Mouse (Mus musculus) adrenal gland, adult (tissue): ENCODE data around the gene Efcab5.
A peak's percentile ranks its signal among the peaks of the same experiment; 100 is the strongest.
"Not testable (repeated sequence)": the region's sequence is repeated elsewhere in the genome, so short reads cannot be mapped to it uniquely, and the experiment has no call there.

Source experiments
- DNase-seq, 2 experiments: peaks; one replicate each; pipeline ENCODE4 v3.0.0; 2022 to 2023; ENCODE audit warnings: low spot score in 1 of 2; ENCODE audit not compliant: inconsistent age in 2 of 2

Gene Efcab5

GRCm38 (mm10) chr11:77180886-77181285, 7.9 kb downstream of the Efcab5 start:
- no peak for DNase-seq

GRCm38 (mm10) chr11:77179771-77180170, 9.0 kb downstream of the Efcab5 start:
- DNase-seq = no peak

GRCm38 (mm10) chr11:77174531-77174930, 14.2 kb downstream of the Efcab5 start:
- DNase-seq = no peak

DNA sequence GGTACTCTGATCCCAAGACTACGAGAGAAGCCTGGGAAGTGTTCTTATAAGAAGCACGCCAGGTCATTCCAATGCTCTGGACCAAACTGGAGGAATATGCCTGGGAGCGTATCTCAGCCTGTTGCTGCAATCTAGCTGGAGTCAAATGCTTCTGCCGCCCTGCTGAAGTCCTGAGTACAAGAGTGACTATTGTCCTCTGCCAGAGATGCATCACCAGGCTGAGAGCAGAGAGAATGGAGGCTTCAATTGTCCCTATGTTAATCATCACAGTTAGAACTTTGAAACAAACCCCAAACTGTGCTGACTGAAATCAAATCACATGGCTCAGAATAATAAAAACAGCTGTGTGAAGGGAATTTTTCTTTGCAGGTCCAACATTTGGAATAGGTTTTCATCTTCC, 15.0 kb downstream of the Efcab5 start:
- no peak for DNase-seq

DNA sequence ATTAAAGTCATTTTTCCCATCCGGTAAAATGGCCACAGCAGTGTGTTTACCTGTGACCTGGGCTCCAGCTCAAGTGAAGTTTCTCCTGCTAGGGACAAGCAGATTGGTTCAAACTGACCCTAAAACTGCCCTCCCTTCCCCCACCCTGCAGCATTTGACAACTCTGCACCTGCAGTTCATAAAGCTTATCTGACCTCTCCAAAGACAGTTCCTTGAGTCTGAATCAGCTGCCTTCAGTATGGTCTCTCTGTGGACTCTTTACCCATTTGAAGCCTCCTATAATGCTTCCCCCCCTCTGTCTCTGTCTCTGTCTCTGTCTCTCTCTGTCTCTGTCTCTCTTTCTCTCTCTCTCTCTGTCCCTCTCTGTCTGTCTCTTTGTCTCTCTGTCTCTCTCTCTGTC, 28.0 kb downstream of the Efcab5 start:
- DNase-seq = no peak

- DNase-seq = no peak
Observed at GRCm38 (mm10) chr11:77160341-77160740, 28.4 kb downstream of the Efcab5 start.

DNA sequence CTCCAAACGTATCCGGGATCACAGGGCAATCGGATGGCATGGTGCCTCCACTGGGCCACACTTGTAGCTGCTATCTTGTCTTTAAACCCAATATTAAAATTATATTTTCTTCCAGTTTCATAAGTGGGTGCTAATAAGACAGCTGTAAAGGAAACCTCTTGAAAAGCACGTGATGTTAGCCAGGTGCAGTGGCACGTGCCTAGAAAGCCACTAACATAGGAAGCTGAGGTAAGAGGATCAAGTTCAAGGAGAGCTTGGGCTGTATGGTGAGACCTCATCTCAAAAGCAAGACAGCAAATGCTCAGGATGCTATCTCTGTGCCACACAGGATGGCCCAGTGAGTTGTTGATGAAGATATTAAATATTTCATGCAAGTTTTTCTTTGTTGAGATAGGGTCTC, 34.6 kb downstream of the Efcab5 start:
- no peak for DNase-seq

DNA sequence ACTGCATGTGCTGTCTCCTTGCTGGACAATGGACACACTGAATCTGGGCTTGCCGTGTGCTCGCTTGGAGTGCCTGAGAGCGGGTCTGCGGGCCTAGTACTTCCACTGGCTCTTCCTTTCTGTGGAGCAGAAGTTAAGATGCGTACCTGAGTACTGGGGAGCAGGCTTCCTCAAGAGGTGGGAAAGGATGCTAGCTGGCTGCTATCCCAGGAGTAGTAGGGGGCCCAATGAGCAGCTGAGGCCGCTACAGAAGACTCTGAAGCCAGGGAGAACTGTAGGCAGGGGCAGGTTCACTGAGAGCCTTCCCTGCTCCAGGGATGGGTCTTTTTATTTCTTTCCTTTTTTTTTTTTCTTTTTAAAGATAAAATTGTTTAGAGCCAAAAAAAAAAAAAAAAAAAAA, 38.0 kb downstream of the Efcab5 start:
- no peak for DNase-seq

DNA sequence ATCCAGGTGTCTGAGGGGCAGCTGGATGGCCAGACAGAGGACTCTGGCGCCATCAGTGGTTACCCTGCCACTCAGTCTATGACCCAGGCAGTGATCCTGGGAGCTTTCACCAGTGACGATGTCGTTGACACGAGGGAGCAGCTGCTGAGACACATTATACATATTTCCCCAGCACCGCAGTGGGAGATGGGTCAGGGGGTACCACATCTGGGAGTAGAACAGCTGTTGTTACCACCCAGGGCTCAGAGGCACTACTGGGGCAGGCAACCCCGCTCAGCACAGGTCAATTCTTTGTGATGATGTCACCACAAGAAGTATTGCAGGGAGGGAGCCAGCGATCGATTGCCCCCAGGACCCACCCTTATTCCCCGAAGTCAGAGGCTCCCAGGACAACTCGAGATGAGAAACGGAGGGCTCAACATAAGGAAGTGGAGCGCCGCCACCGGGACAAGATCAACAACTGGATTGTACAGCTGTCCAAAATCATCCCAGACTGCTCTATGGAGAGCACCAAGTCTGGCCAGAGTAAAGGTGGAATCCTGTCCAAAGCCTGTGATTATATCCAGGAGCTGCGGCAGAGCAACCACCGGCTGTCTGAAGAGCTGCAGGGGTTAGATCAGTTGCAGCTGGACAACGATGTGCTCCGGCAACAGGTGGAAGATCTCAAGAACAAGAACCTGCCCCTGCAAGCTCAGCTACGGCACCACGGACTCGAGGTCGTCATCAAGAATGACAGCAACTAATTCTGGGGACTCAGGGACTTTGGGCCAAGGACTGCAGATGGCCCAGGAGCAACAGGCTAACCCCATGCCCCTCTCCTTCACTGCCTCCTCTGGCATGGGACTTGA, 38.8 kb downstream of the Efcab5 start:
- not testable (repeated sequence) for DNase-seq

GRCm38 (mm10) chr11:77148774-77149173, 40.0 kb downstream of the Efcab5 start:
- no peak for DNase-seq

- DNase-seq = no peak
Observed at GRCm38 (mm10) chr11:77147753-77148152, 41.0 kb downstream of the Efcab5 start.

- DNase-seq = no peak
Observed at GRCm38 (mm10) chr11:77145423-77145822, 43.3 kb downstream of the Efcab5 start.

DNA sequence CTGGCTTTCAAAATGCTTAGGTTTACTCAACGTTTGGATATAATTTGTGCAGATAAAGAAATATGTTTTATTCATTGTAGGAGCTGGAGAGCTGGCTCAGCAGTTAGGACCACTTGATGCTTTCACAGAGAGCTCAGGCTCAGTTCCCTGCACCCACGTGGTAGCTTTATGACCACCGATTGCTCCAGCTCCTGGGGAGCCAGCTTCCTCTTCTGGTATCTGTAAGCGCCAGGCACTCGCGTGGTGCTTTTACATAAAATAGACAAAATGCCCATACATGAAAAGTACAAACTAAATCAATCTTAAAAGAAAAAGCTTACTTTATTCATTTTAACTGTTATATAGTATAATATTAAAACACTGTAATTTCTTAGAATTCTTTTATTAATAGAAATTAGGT, 46.8 kb downstream of the Efcab5 start:
- DNase-seq = no peak

GRCm38 (mm10) chr11:77139976-77140375, 48.8 kb downstream of the Efcab5 start:
- DNase-seq = no peak

DNA sequence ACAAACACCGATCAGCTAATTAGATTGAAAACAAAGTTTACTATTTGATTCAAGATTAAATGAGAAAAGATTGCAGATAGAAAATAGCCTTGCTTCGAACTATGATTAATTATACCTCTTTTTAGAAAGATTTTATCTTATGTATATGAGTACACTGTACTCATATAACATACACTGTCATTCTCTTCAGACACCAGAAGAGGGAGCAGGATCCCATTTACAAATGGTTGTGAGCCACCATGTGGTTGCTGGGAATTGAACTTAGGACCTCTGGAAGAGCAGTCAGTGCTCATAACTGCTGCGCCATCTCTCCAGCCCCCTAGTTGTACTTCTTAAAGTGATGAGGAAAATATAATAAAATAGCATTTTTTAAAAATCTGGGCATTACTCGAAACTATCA, 55.3 kb downstream of the Efcab5 start:
- DNase-seq = no peak

- DNase-seq = peak; percentile 18 to 61
Observed at GRCm38 (mm10) chr11:77132580-77132979, 56.2 kb downstream of the Efcab5 start.

- no peak for DNase-seq
Observed at GRCm38 (mm10) chr11:77128562-77128961, 60.2 kb downstream of the Efcab5 start.

DNA sequence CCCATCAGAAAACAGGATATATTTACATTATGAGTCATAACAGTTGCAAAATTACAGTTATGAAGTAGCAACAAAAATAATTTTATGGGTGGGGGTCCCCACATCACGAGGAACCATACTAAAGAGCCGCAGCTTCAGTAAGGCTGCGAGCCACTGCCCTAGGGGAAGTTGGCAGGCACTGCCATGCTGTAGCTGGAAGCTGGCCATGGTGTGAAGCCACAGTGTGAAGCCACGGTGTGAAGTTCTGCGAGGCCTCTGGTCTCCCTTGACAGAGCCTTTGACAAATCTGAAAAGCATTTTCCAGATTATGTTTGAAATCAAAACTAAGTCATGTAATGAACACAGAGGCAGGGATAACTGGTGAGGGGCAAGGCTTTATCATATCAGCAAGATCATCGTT, 77.6 kb downstream of the Efcab5 start:
- DNase-seq = no peak

GRCm38 (mm10) chr11:77108442-77108841, 80.3 kb downstream of the Efcab5 start:
- DNase-seq = no peak

DNA sequence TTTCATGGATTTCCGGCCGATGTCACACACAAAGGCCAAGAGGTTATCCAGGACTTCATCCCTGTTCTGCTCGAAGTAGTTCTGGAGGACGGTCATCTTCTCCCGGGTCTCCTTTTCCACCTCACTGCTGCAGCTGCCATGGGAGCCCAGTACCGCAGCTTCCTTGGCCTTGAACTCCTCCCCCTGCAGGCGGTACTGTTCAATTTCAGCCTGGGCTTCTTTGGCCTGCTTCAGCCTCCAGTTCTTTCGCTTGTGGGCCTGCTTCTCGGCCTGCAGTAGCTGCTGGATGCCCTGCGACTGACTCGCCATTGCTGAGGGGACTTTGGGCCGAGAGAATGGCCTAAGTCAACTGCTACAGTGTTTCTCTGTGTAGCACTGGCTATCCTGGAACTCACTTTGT, 80.9 kb downstream of the Efcab5 start:
- DNase-seq = not testable (repeated sequence)

DNA sequence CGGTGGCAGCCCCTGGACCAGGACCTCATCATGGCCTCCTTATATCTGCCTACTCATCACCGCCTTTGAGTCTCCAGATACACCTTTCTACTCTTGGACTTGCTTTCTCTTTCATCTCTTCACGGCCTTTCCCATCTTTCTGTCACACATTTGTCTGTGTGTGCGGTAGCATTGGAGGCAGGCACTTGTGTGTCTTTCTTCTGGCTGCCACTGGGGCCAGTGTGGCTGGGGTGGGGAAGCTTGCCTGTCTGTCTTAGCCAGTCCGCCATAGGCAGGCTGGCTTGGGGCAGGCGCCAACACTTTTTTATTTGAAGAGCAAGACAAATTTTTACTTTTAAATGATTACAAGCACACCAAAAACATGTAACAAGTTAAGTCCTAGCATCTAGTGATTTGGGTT, 81.8 kb downstream of the Efcab5 start:
- no peak for DNase-seq

DNA sequence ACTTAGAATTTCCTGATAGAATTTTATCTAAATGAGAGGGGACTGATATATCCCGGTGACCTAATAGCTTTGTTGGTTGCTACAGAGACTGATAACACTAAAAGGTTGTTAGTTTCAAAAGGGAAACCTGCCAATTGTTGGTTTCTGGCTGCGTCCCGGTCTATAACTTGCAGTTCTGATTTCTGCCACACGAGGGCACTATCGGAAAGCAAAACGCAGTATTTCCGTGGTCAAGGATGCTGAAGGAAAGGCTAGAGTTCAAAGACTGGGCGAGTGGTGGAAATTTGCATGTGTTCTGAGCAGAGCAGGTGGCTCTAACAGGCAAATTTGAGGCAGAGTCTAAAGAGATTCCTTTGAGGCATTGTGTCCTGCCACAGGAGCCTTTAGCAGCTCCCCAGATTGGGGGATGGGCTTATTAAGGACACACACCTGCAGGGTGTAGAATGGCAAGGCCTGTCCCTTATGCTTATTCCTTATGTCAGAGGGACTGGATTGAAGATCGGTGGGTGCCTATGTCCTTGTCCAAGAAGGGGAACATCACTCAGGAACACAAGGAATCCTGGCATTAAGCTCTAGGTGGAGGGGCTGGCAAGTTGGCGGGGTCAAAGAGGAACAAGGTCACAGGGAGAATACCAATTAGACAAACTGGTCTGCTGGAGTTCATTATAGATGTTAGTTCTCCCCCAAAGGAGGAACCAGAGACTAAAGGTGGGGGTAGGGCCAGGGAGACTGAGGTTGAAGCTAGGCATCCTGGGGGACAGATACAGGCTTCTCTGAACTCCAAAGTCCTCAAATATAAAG, 88.4 kb downstream of the Efcab5 start:
- DNase-seq = peak; percentile 78 to 94
